Mouse (Mus musculus) G1E (cell line): ENCODE measurements around the gene Arhgdia.

Experiments used
- CTCF ChIP-seq: IDR thresholded peaks from 2 replicates; pipeline ENCODE4 v1.5.1; 2012; ENCODE audit warnings: low read depth, low read length, inconsistent platforms, mixed read lengths
- GATA1 ChIP-seq: IDR thresholded peaks from 2 replicates; pipeline ENCODE4 v1.6.1; 2012; ENCODE audit warnings: borderline replicate concordance, low read length, inconsistent platforms, mixed read lengths
- GATA2 ChIP-seq: IDR thresholded peaks from 2 replicates; pipeline ENCODE4 v1.6.1; 2012; ENCODE audit warnings: low read depth, low read length, inconsistent platforms, borderline replicate concordance
- POLR2AphosphoS5 ChIP-seq: IDR thresholded peaks from 2 replicates; pipeline ENCODE4 v1.6.1; 2012; ENCODE audit warnings: low read depth, low read length, inconsistent platforms; ENCODE audit not compliant: insufficient replicate concordance
- TAL1 ChIP-seq: conservative IDR thresholded peaks from 2 replicates; pipeline ENCODE4 v1.6.1; 2012; ENCODE audit warnings: low read depth, low read length, inconsistent platforms, mixed read lengths

DNA sequence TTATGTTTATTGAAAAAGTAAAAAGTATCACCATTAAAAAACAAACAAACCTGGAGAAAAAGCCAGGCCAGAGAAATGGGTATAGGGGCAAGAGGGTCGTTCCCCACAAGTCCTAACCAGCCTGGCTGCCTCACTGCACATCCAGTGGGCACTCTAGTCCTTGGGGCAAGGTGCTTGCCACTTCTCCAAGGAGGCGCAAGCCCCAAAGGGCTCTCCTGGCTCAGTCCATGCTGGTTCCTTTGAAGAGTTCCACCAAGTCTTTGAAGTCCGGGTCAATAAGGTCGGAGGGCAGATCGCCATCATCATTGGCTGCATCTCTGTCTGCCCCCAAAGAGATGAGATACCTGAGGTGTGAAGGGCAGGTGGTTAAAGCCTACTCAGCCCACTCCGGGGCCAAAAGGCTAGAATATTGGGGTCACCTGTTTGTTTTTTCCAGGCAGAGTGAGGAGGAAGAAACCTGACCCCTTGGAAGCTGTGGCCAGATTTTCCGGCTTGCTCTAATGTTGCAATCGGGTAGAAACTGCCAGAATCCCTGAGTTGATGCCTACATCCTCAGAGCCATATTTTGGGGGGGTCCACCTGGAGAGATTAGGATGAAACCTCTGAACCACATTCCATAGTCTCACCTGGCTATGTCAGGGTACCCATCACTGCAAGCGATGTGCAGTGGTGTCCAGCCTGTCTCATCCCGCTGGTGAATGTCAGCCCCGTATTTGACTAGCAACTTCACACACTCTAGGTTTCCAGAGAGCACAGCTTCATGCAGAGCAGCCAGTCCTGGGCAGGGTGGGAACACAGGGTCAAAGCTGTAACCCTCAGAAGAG is 31.2 kb downstream of the Arhgdia start:
- TF ChIP-seq CTCF (no peak), GATA1 (no peak), TAL1 (no peak), GATA2 (no peak), POLR2AphosphoS5 (no peak)
